In genomic region chr17:24139968-24140367, GRCm38 (mm10) we compare ENCODE assay signal across 8 mouse cellular contexts. TPM values are rescaled to one million over a fixed set of nuclear protein-coding genes. Genes with fewer than 3 reads are reported as not detected.
DNase-seq lines count a peak whose midpoint lies in the region; ATAC-seq and TF ChIP-seq lines count a peak whose summit lies in the region.

No protein-coding gene starts in this region.

- no peaks in the 10 kb centered on the region for H3K27me3 ChIP-seq in heart, embryonic 12.5 days (replicated peaks)
- no peaks in the 10 kb centered on the region for H3K27me3 ChIP-seq in heart, adult 2 months (ENCODE audit: control insufficient read depth, insufficient read depth, low read length)
- no peaks in the 10 kb centered on the region for H3K27me3 ChIP-seq in G1E (ENCODE audit: insufficient read depth, low read length)
- no peaks in the 10 kb centered on the region for H3K27me3 ChIP-seq in hindbrain, embryonic 11.5 days (ENCODE audit: control insufficient read depth, insufficient read depth, low read length)
- no peaks in the 10 kb centered on the region for H3K27me3 ChIP-seq in cerebellum, adult 2 months (ENCODE audit: control insufficient read depth, insufficient read depth, low read length)

- peaks cover 12% of the 10 kb centered on the region for H3K79me2 ChIP-seq in heart, adult 2 months (replicated peaks; ENCODE audit: control insufficient read depth, insufficient read depth, low read length)
- peaks cover 60% of the 10 kb centered on the region for H3K79me2 ChIP-seq in macrophage (ENCODE audit: inconsistent target)

- peak overlapping the region; percentile 97; the same call in 1 of the 2 replicates for H3K9ac ChIP-seq in heart, embryonic 12.5 days
- no peak overlapping the region for H3K9ac ChIP-seq in heart, adult 2 months (ENCODE audit: low read depth, low read length)
- no peak overlapping the region for H3K9ac ChIP-seq in hindbrain, embryonic 11.5 days (ENCODE audit: low read depth, low read length)

- no peak for TF ChIP-seq CTCF in heart, adult 2 months (IDR thresholded peaks at IDR 0.05)
- TF ChIP-seq CTCF in G1E (IDR thresholded peaks at IDR 0.05; ENCODE audit: low read depth, low read length), result no peak
- no peak for TF ChIP-seq CTCF in cerebellum, adult 2 months (IDR thresholded peaks at IDR 0.05; ENCODE audit: borderline replicate concordance, insufficient read depth, low read depth, low read length)

- H3K9me3 ChIP-seq in heart, embryonic 12.5 days (replicated peaks), result no peaks in the 10 kb centered on the region
- H3K9me3 ChIP-seq in G1E (replicated peaks), result no peaks in the 10 kb centered on the region
- no peaks in the 10 kb centered on the region for H3K9me3 ChIP-seq in hindbrain, embryonic 11.5 days (ENCODE audit: control insufficient read depth, low read length)

- H3K4me2 ChIP-seq in heart, embryonic 12.5 days, result peak overlapping the region; percentile 85
- peak overlapping the region; percentile 76 for H3K4me2 ChIP-seq in hindbrain, embryonic 11.5 days (replicated peaks; ENCODE audit: low read depth, low read length)

- H3K4me1 ChIP-seq in heart, embryonic 12.5 days (replicated peaks), result peaks cover 31% of the 10 kb centered on the region
- peaks cover 10% of the 10 kb centered on the region for H3K4me1 ChIP-seq in heart, adult 2 months (ENCODE audit: control insufficient read depth, insufficient read depth, low read length)
- peaks cover 49% of the 10 kb centered on the region for H3K4me1 ChIP-seq in G1E (ENCODE audit: insufficient read depth, low read depth, low read length)
- no peaks in the 10 kb centered on the region; the same call in 1 of the 2 replicates for H3K4me1 ChIP-seq in hindbrain, embryonic 11.5 days (replicated peaks; ENCODE audit: control insufficient read depth, insufficient read depth, low read length)
- H3K4me1 ChIP-seq in cerebellum, adult 2 months (ENCODE audit: control insufficient read depth, insufficient read depth, low read length), result peaks cover 10% of the 10 kb centered on the region

- intact Hi-C loops in heart, adult 2 months (cut with DNase I), result loop anchor here (5.0 kb wide), 1 partner anchor 68 kb away; the partner anchor contains the start of gene Kctd5
- intact Hi-C loops in left cerebral cortex, postnatal 10 days (cut with DNase I), result no loop called here
- intact Hi-C loops in left cerebral cortex, postnatal 25 days (cut with DNase I), result no loop called here

- 92% methylated on average over 4 of the region's 4 CpGs for WGBS in heart, embryonic 12.5 days
- WGBS in heart, adult 2 months, result 80% methylated on average over 4 of the region's 4 CpGs
- WGBS in hindbrain, embryonic 11.5 days, result 94% methylated on average over 4 of the region's 4 CpGs
- 33% methylated on average over 4 of the region's 4 CpGs for WGBS in macrophage (ENCODE audit: missing documents)
- 77% methylated on average over 4 of the region's 4 CpGs for WGBS in cerebellum, adult 2 months

- no peak for TF ChIP-seq POLR2A in heart, adult 2 months (IDR thresholded peaks at IDR 0.05; ENCODE audit: insufficient read depth, low read depth, low read length)
- TF ChIP-seq POLR2A in cerebellum, adult 2 months (IDR thresholded peaks at IDR 0.05; ENCODE audit: borderline replicate concordance, insufficient read depth, low read length), result no peak

- no peak for DNase-seq in heart, adult 2 months
- no peak for DNase-seq in G1E (ENCODE audit: low spot score)
- no peak for DNase-seq in hindbrain, embryonic 11.5 days (ENCODE audit: low spot score)
- DNase-seq in cerebellum, adult 2 months, result no peak
- no peak for DNase-seq in left cerebral cortex, postnatal 10 days (ENCODE audit: extremely low spot score in 1 of 2, low spot score in 2 of 2)
- DNase-seq in left cerebral cortex, postnatal 25 days (ENCODE audit: low spot score in 2 of 2), result no peak

- H3K4me3 ChIP-seq in heart, embryonic 12.5 days, result peak overlapping the region; percentile 98
- no peak overlapping the region; the same call in 1 of the 2 replicates for H3K4me3 ChIP-seq in heart, adult 2 months
- peak overlapping the region; percentile 95; the same call in 1 of the 2 replicates for H3K4me3 ChIP-seq in G1E (ENCODE audit: low read depth, low read length)
- peak overlapping the region; percentile 88 for H3K4me3 ChIP-seq in hindbrain, embryonic 11.5 days (ENCODE audit: low read depth, low read length)
- peak overlapping the region; percentile 74 for H3K4me3 ChIP-seq in macrophage (ENCODE audit: inconsistent target)
- H3K4me3 ChIP-seq in cerebellum, adult 2 months (replicated peaks; ENCODE audit: insufficient read depth, low read depth, low read length), result no peak overlapping the region

- no peak for TF ChIP-seq EP300 in heart, adult 2 months (IDR thresholded peaks at IDR 0.05; ENCODE audit: insufficient read depth, low read depth, low read length)

- no peak for ATAC-seq in heart, embryonic 12.5 days (ENCODE audit: insufficient number of reproducible peaks, low FRiP score)
- no peak for ATAC-seq in G1E (ENCODE audit: extremely low read depth, insufficient number of reproducible peaks, low FRiP score, poor library complexity, severe bottlenecking)
- ATAC-seq in hindbrain, embryonic 11.5 days (ENCODE audit: low FRiP score), result no peak

- no peaks in the 10 kb centered on the region for H3K36me3 ChIP-seq in heart, embryonic 12.5 days
- peaks cover 7% of the 10 kb centered on the region for H3K36me3 ChIP-seq in heart, adult 2 months (ENCODE audit: control insufficient read depth, insufficient read depth, low read length)
- peaks cover 32% of the 10 kb centered on the region for H3K36me3 ChIP-seq in G1E (replicated peaks)
- H3K36me3 ChIP-seq in hindbrain, embryonic 11.5 days (ENCODE audit: control insufficient read depth, insufficient read depth, low read length), result no peaks in the 10 kb centered on the region
- H3K36me3 ChIP-seq in macrophage (ENCODE audit: inconsistent target), result no peaks in the 10 kb centered on the region

- H3K27ac ChIP-seq in heart, embryonic 12.5 days (ENCODE audit: poor library complexity, severe bottlenecking), result no peak overlapping the region
- no peak overlapping the region for H3K27ac ChIP-seq in heart, adult 2 months
- H3K27ac ChIP-seq in hindbrain, embryonic 11.5 days (ENCODE audit: low read depth, low read length), result no peak overlapping the region
- peak overlapping the region; percentile 42; the same call in 1 of the 2 replicates for H3K27ac ChIP-seq in macrophage
- H3K27ac ChIP-seq in cerebellum, adult 2 months (ENCODE audit: insufficient read depth, low read length), result no peak overlapping the region

RNA-seq across cellular contexts. Expression of gene Pdpk1, which starts 10.8 kb away (rescaled TPM):
- 46.9 and 48.6 TPM in 2 replicates for polyA plus RNA-seq in heart, embryonic 12.5 days (2016; fragmentation: Nextera tagmentation; extraction: Ambion mirVana)
- 10 to 100 TPM; 42.5 to 49.1 TPM for total RNA-seq in heart, adult 2 months (2021)
- polyA plus RNA-seq in heart, adult 2 months (2012; rRNA removed), result 10.4 and 20.6 TPM in 2 replicates
- 58.6 and 58.8 TPM in 2 replicates for total RNA-seq in G1E (2014; fragmentation: Nextera tagmentation)
- 48.3 and 63.3 TPM in 2 replicates for total RNA-seq in G1E (2017)
- 27.0 and 47.8 TPM in 2 replicates for polyA plus RNA-seq in G1E (2012)
- polyA plus RNA-seq in hindbrain, embryonic 11.5 days (2014; fragmentation: Nextera tagmentation; extraction: Ambion mirVana), result 46.5 and 61.7 TPM in 2 replicates
- total RNA-seq in macrophage (2018; cell fraction: chromatin; rRNA removed), result 100 to 1,000 TPM in 14 of 26 experiments, 10 to 100 TPM in 12; 59.3 to 214 (median 102) TPM
- 10 to 100 TPM; 21.3 to 35.4 (median 27.4) TPM for total RNA-seq in macrophage (2018; cell fraction: cytosol; rRNA removed)
- total RNA-seq in macrophage (2018; cell fraction: nucleus; rRNA removed), result 100 to 1,000 TPM in 7 of 26 experiments, 10 to 100 TPM in 19; 40.0 to 122 (median 62.9) TPM
- 10.4 to 18.5 TPM (median 17.4 TPM) in 3 replicates for polyA plus RNA-seq in macrophage (2018)
- polyA plus RNA-seq in cerebellum, adult 2 months (2012; rRNA removed), result 39.9 and 41.5 TPM in 2 replicates
- 10 to 100 TPM; 75.3 to 81.9 TPM for total RNA-seq in left cerebral cortex, postnatal 10 days (2021)
- total RNA-seq in left cerebral cortex, postnatal 25 days (2021), result 100 to 1,000 TPM; 109 to 112 TPM

RNA-seq across cellular contexts. Expression of gene Amdhd2, which starts 23.6 kb away (rescaled TPM):
- polyA plus RNA-seq in heart, embryonic 12.5 days (2016; fragmentation: Nextera tagmentation; extraction: Ambion mirVana), result 28.1 and 28.8 TPM in 2 replicates
- total RNA-seq in heart, adult 2 months (2021), result 10 to 100 TPM in 1 of 2 experiments, 1 to 10 TPM in 1; 9.0 to 10.2 TPM
- 11.5 and 17.7 TPM in 2 replicates for polyA plus RNA-seq in heart, adult 2 months (2012; rRNA removed)
- total RNA-seq in G1E (2014; fragmentation: Nextera tagmentation) (7.2 and 18.7 TPM in 2 replicates), G1E (2017) (60.2 and 66.4 TPM in 2 replicates)
- polyA plus RNA-seq in G1E (2012) (44.1 and 45.3 TPM in 2 replicates), macrophage (2018) (69.2 to 101 TPM (median 69.2 TPM) in 3 replicates)
- 31.1 and 33.1 TPM in 2 replicates for polyA plus RNA-seq in hindbrain, embryonic 11.5 days (2014; fragmentation: Nextera tagmentation; extraction: Ambion mirVana)
- 100 to 1,000 TPM in 20 of 26 experiments, 10 to 100 TPM in 6; 60.5 to 540 (median 175) TPM for total RNA-seq in macrophage (2018; cell fraction: chromatin; rRNA removed)
- 100 to 1,000 TPM; 135 to 212 (median 181) TPM for total RNA-seq in macrophage (2018; cell fraction: cytosol; rRNA removed)
- total RNA-seq in macrophage (2018; cell fraction: nucleus; rRNA removed), result 100 to 1,000 TPM in 19 of 26 experiments, 10 to 100 TPM in 7; 73.3 to 325 (median 152) TPM
- polyA plus RNA-seq in cerebellum, adult 2 months (2012; rRNA removed), result 37.0 and 40.1 TPM in 2 replicates
- total RNA-seq in left cerebral cortex, postnatal 10 days (2021), result 10 to 100 TPM; 33.3 to 36.0 TPM
- 10 to 100 TPM; 25.9 to 28.3 TPM for total RNA-seq in left cerebral cortex, postnatal 25 days (2021)

RNA-seq across cellular contexts. Expression of gene Atp6v0c, which starts 29.5 kb away (rescaled TPM):
- polyA plus RNA-seq in heart, embryonic 12.5 days (2016; fragmentation: Nextera tagmentation; extraction: Ambion mirVana), result 534 and 535 TPM in 2 replicates
- 100 to 1,000 TPM; 219 to 255 TPM for total RNA-seq in heart, adult 2 months (2021)
- 732 and 788 TPM in 2 replicates for polyA plus RNA-seq in heart, adult 2 months (2012; rRNA removed)
- total RNA-seq in G1E (2014; fragmentation: Nextera tagmentation) (126 and 189 TPM in 2 replicates), G1E (2017) (61.1 and 65.5 TPM in 2 replicates)
- polyA plus RNA-seq in G1E (2012) (209 and 285 TPM in 2 replicates), macrophage (2018) (1,634 to 2,526 TPM (median 2,187 TPM) in 3 replicates)
- polyA plus RNA-seq in hindbrain, embryonic 11.5 days (2014; fragmentation: Nextera tagmentation; extraction: Ambion mirVana), result 499 and 514 TPM in 2 replicates
- 100 to 1,000 TPM; 138 to 505 (median 301) TPM for total RNA-seq in macrophage (2018; cell fraction: chromatin; rRNA removed)
- 1,000 to 10,000 TPM; 1,805 to 2,723 (median 2,167) TPM for total RNA-seq in macrophage (2018; cell fraction: cytosol; rRNA removed)
- total RNA-seq in macrophage (2018; cell fraction: nucleus; rRNA removed), result 1,000 to 10,000 TPM in 4 of 26 experiments, 100 to 1,000 TPM in 22; 281 to 1,066 (median 916) TPM
- 2,309 TPM in 2 replicates for polyA plus RNA-seq in cerebellum, adult 2 months (2012; rRNA removed)
- 1,000 to 10,000 TPM; 1,322 to 1,387 TPM for total RNA-seq in left cerebral cortex, postnatal 10 days (2021)
- total RNA-seq in left cerebral cortex, postnatal 25 days (2021), result 1,000 to 10,000 TPM; 1,342 to 1,424 TPM

Comparison
In these comparisons a context has a peak if more than half of its experiments do, and no peak if none do; other contexts are left out.
1. H3K4me3 ChIP-seq: peak in heart, embryonic 12.5 days (single experiment), G1E (single experiment), hindbrain, embryonic 11.5 days (single experiment) and macrophage (single experiment); none in heart, adult 2 months (single experiment) and cerebellum, adult 2 months (single experiment).